Mouse (Mus musculus): ENCODE results near the gene Gmnn. TPM values are rescaled to one million over a fixed set of nuclear protein-coding genes. Genes with fewer than 3 reads are reported as not detected.

Gmnn gene
- total and polyA plus RNA-seq, 3 experiments, result 127 to 155 (median 129) TPM

GRCm38 (mm10) chr13:24713434-24714000, 48.2 kb downstream of the Gmnn start:
- Histone ChIP-seq H3K27ac (ENCODE audit: control insufficient read depth, low read depth, low read length) (no peak overlapping the region), H3K4me1 (ENCODE audit: control insufficient read depth in 1 of 2, insufficient read depth in 2 of 2, low read length in 2 of 2) (no peaks in the 10 kb centered on the region), H3K36me3 (ENCODE audit: control insufficient read depth in 1 of 2, insufficient read depth in 2 of 2, low read length in 2 of 2) (peaks cover 0 to 8% of the 10 kb centered on the region in 2 experiments; a peak in 2 of 4 replicates)

GRCm38 (mm10) chr13:24712581-24713130, 49.1 kb downstream of the Gmnn start:
- no peaks in the 10 kb centered on the region for H3K79me2 ChIP-seq (ENCODE audit: control insufficient read depth, insufficient read depth, low read length, poor library complexity)
- no peaks in the 10 kb centered on the region for H3K27me3 ChIP-seq (ENCODE audit: control insufficient read depth in 1 of 2, insufficient read depth in 2 of 2, low read length in 2 of 2)
- no peak for TF ChIP-seq MAZ (IDR thresholded peaks at IDR 0.05; ENCODE audit: low read depth, low read length)
- TF ChIP-seq ZKSCAN1 (IDR thresholded peaks at IDR 0.05; ENCODE audit: low read depth, low read length), result no peak
- no peak for TF ChIP-seq EP300 (IDR thresholded peaks at IDR 0.05; ENCODE audit: low read depth in 1 of 2, low read length in 2 of 2)
- TF ChIP-seq BHLHE40 (IDR thresholded peaks at IDR 0.05; ENCODE audit: borderline replicate concordance, low read depth, low read length), result no peak
- no peak for TF ChIP-seq RAD21 (IDR thresholded peaks at IDR 0.05; ENCODE audit: low read depth, low read length)
- TF ChIP-seq TCF12 (IDR thresholded peaks at IDR 0.05; ENCODE audit: low read depth, low read length), result no peak
- no peak for DNase-seq (ENCODE audit: low read depth, low spot score)
- H3K9me3 ChIP-seq (replicated peaks; ENCODE audit: insufficient read depth, low read length), result no peaks in the 10 kb centered on the region
- no peak overlapping the region for H3K4me3 ChIP-seq (ENCODE audit: control insufficient read depth in 1 of 2, insufficient read depth in 1 of 2, low read depth in 2 of 2, low read length in 2 of 2)
- peaks cover 0 to 7% of the 10 kb centered on the region in 2 experiments; a peak in 2 of 4 replicates for H3K36me3 ChIP-seq (ENCODE audit: control insufficient read depth in 1 of 2, insufficient read depth in 2 of 2, low read length in 2 of 2)
- no peak overlapping the region for H3K27ac ChIP-seq (ENCODE audit: control insufficient read depth, low read depth, low read length)
- no peaks in the 10 kb centered on the region for H3K4me1 ChIP-seq (ENCODE audit: control insufficient read depth in 1 of 2, insufficient read depth in 2 of 2, low read length in 2 of 2)
- H3K9ac ChIP-seq (ENCODE audit: control insufficient read depth, low read depth, low read length, poor library complexity, severe bottlenecking), result no peak overlapping the region

More at GRCm38 (mm10) chr13:24713434-24714000, 48.2 kb downstream of the Gmnn start:
- TF ChIP-seq CTCF (IDR thresholded peaks at IDR 0.05 in 2 of 3, conservative IDR thresholded peaks at IDR 0.05 in 1 of 3; ENCODE audit: control insufficient read depth in 1 of 3, insufficient read depth in 1 of 3, low read depth in 2 of 3, low read length in 3 of 3, poor library complexity in 1 of 3, severe bottlenecking in 1 of 3) (peak; percentile 46 to 80 (median 66)), HCFC1 (IDR thresholded peaks at IDR 0.05; ENCODE audit: low read depth, low read length) (no peak), E2F4 (IDR thresholded peaks at IDR 0.05; ENCODE audit: borderline replicate concordance, low read depth, low read length) (no peak), CHD1 (IDR thresholded peaks at IDR 0.05; ENCODE audit: low read depth, low read length) (no peak), JUND (IDR thresholded peaks at IDR 0.05; ENCODE audit: low read depth, low read length) (no peak), GABPA (IDR thresholded peaks at IDR 0.05; ENCODE audit: low read depth, low read length) (no peak), ZC3H11A (IDR thresholded peaks at IDR 0.05; ENCODE audit: low read depth, low read length) (peak; percentile 26; the same call in 1 of the 2 replicates), SMC3 (IDR thresholded peaks at IDR 0.05; ENCODE audit: low read depth, low read length) (peak; percentile 63), TCF12 (IDR thresholded peaks at IDR 0.05; ENCODE audit: low read depth, low read length) (no peak), RAD21 (IDR thresholded peaks at IDR 0.05; ENCODE audit: low read depth, low read length) (peak; percentile 57), POLR2A (IDR thresholded peaks at IDR 0.05; ENCODE audit: control insufficient read depth in 1 of 2, insufficient read depth in 1 of 2, low read depth in 1 of 2, low read length in 2 of 2, poor library complexity in 1 of 2) (no peak)
- peak; percentile 53 for DNase-seq (ENCODE audit: low read depth, low spot score)
- Histone ChIP-seq H3K27me3 (ENCODE audit: control insufficient read depth in 1 of 2, insufficient read depth in 2 of 2, low read length in 2 of 2) (no peaks in the 10 kb centered on the region), H3K4me3 (ENCODE audit: control insufficient read depth in 1 of 2, insufficient read depth in 1 of 2, low read depth in 2 of 2, low read length in 2 of 2) (no peak overlapping the region), H3K9me3 (replicated peaks; ENCODE audit: insufficient read depth, low read length) (no peaks in the 10 kb centered on the region), H3K79me2 (ENCODE audit: control insufficient read depth, insufficient read depth, low read length, poor library complexity) (no peaks in the 10 kb centered on the region), H3K9ac (ENCODE audit: control insufficient read depth, low read depth, low read length, poor library complexity, severe bottlenecking) (no peak overlapping the region)
